Mouse (Mus musculus): ENCODE data around the gene Ubiad1.
A peak's percentile ranks its signal among the peaks of the same experiment; 100 is the strongest.

DNA sequence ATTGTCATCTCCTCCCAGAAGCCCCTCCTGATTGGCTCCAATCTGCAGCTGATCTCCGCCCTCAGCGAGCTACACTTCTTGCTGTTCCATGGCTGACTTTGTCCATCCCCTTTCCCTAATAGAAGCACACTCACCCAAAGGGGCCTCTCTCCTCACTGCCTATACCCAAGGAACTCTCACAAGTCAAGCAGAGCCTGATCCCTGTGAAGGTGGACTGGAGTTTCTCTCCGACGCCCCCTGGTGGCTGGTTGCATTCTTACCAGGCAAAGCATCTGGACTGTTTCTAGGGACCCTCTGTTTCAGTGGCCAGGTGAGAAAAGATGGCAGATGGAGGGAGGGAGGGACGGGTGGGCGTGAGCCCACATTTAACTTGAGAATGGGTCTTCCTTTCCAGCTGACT, 14.9 kb downstream of the Ubiad1 start:
- TF ChIP-seq CTCF (IDR thresholded peaks at IDR 0.05; ENCODE audit: low read depth, low read length) (peak; percentile 90), POLR2A (IDR thresholded peaks at IDR 0.05; ENCODE audit: borderline replicate concordance, low read depth, low read length) (no peak)

All from bone marrow macrophage, adult 2 months (primary cell).